ENCODE assay signal across 34 mouse cellular contexts in the genomic region with DNA sequence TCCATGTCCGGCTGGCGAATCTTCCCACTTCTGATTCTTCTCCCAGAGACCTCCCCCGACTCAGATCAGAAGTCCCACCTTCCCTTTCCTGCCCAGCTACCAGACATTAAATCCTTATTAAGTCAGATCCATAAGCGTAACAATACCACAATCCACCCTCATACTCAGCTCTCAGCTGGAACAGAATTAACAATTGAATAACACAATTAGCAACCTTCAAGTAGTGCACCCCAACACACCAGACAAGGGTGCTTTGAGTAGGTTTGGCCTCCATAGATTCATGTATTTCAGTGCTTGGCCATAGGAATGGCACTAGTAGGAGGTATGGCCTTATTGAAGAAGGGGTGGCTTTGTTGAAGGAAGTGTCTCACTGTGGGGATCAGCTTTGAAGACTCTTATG. TPM values are rescaled to one million over a fixed set of nuclear protein-coding genes. Genes with fewer than 3 reads are reported as not detected.
"Had no signal": no experiment of that assay in that cellular context is flagged by ENCODE, and none has a peak within 500 bp of the region (broad histone marks: within the 10 kb centered on the region; RNA-seq: fewer than 3 reads in every experiment).

No protein-coding gene starts in this region.

- H3K36me3 ChIP-seq: heart, embryonic 12.5 days; heart, embryonic 13.5 days; heart, embryonic 15.5 days; hindbrain, embryonic 12.5 days; hindbrain, embryonic 13.5 days; hindbrain, embryonic 15.5 days; intestine, embryonic 15.5 days; kidney, embryonic 15.5 days had no signal

- DNase-seq: heart, postnatal 10 days; heart, postnatal 14 days; heart, postnatal 36 days; heart, postnatal 4 days; kidney, adult 11 months; kidney, adult 18-20 months; kidney, adult 2 months; kidney, adult 8-10 months; kidney, adult 9 months; kidney, postnatal 10 days; kidney, postnatal 14 days; kidney, postnatal 25 days; kidney, postnatal 36 days; kidney, postnatal 4 days; layer of hippocampus, adult 9-11 months; layer of hippocampus, postnatal 36 days had no signal

- H3K9me3 ChIP-seq: heart, embryonic 12.5 days; heart, embryonic 13.5 days; heart, embryonic 15.5 days; hindbrain, embryonic 12.5 days; hindbrain, embryonic 13.5 days; hindbrain, embryonic 15.5 days; intestine, embryonic 15.5 days; kidney, embryonic 15.5 days had no signal

- H3K4me3 ChIP-seq: heart, embryonic 12.5 days; heart, embryonic 13.5 days; heart, embryonic 15.5 days; hindbrain, embryonic 12.5 days; hindbrain, embryonic 13.5 days; hindbrain, embryonic 15.5 days; intestine, embryonic 15.5 days; kidney, embryonic 15.5 days; layer of hippocampus, adult 2 months had no signal

- H3K27ac ChIP-seq: heart, embryonic 13.5 days; heart, embryonic 15.5 days; hindbrain, embryonic 12.5 days; hindbrain, embryonic 13.5 days; hindbrain, embryonic 14.5 days; hindbrain, embryonic 15.5 days; hindbrain, postnatal 0 days; intestine, embryonic 15.5 days; kidney, embryonic 15.5 days; kidney, postnatal 0 days; layer of hippocampus, adult 2 months had no signal

- H3K27me3 ChIP-seq: heart, embryonic 12.5 days; heart, embryonic 13.5 days; heart, embryonic 15.5 days; hindbrain, embryonic 12.5 days; hindbrain, embryonic 13.5 days; hindbrain, embryonic 15.5 days; intestine, embryonic 15.5 days; kidney, embryonic 15.5 days had no signal

- H3K4me1 ChIP-seq: heart, embryonic 12.5 days; heart, embryonic 13.5 days; heart, embryonic 15.5 days; hindbrain, embryonic 12.5 days; hindbrain, embryonic 13.5 days; hindbrain, embryonic 15.5 days; intestine, embryonic 15.5 days; kidney, embryonic 15.5 days had no signal

- ATAC-seq: hindbrain, embryonic 16.5 days; hindbrain, postnatal 0 days; inflammation-experienced regulatory T-cells, adult 6 months; intestine, embryonic 15.5 days; intestine, embryonic 16.5 days; intestine, postnatal 0 days had no signal

RNA-seq across cellular contexts. Expression of a gene that starts 41.4 kb away (rescaled TPM):
- total RNA-seq: hindbrain, postnatal 0 days; layer of hippocampus, adult 18-20 months had no signal
- polyA plus RNA-seq: large intestine, adult 2 months had no signal
